In genomic region chr4:125696182-125696939, GRCm38 (mm10) we compare ENCODE assay signal across 10 mouse cellular contexts.
DNase-seq lines count a peak whose midpoint lies in the region; ATAC-seq and TF ChIP-seq lines count a peak whose summit lies in the region.
"Had no signal": no experiment of that assay in that cellular context is flagged by ENCODE, and none has a peak within 500 bp of the region (broad histone marks: within the 10 kb centered on the region; RNA-seq: fewer than 3 reads in every experiment).

No protein-coding gene starts in this region.

- DNase-seq in kidney, postnatal 25 days = no peak
- DNase-seq in embryo, embryonic 11.5 days (ENCODE audit: low read depth, low spot score) = peak; percentile 36
- no peak for DNase-seq in liver
- DNase-seq in adrenal gland, adult (ENCODE audit: inconsistent age in 2 of 2, low spot score in 1 of 2) = no peak
- DNase-seq in cerebellum, adult 2 months = no peak
- DNase-seq: kidney, adult 8-10 months had no signal

- no peak for TF ChIP-seq POLR2A in cerebellum, adult 2 months (IDR thresholded peaks at IDR 0.05; ENCODE audit: borderline replicate concordance, insufficient read depth, low read length)

- no peak overlapping the region for H3K4me2 ChIP-seq in kidney, embryonic 16.5 days (replicated peaks; ENCODE audit: low read depth, low read length)
- peak overlapping the region; percentile 5; the same call in 1 of the 2 replicates for H3K4me2 ChIP-seq in hindbrain, embryonic 12.5 days (replicated peaks)
- H3K4me2 ChIP-seq in neural tube, embryonic 12.5 days (replicated peaks) = peak overlapping the region; percentile 40
- H3K4me2 ChIP-seq: limb, embryonic 15.5 days had no signal

- peak; percentile 71 for ATAC-seq in kidney, embryonic 16.5 days (ENCODE audit: low FRiP score, low TSS enrichment)
- ATAC-seq in hindbrain, embryonic 12.5 days (ENCODE audit: low FRiP score) = peak; percentile 96
- ATAC-seq in neural tube, embryonic 12.5 days (ENCODE audit: low FRiP score, low read depth) = peak; percentile 98

- H3K27ac ChIP-seq in kidney, embryonic 16.5 days (ENCODE audit: low read length) = no peak overlapping the region
- H3K27ac ChIP-seq in hindbrain, embryonic 12.5 days = peak overlapping the region; percentile 62
- 0 out of 2 replicates have a peak overlapping the region, but pooled peaks have one; percentile 47 for H3K27ac ChIP-seq in neural tube, embryonic 12.5 days
- no peak overlapping the region for H3K27ac ChIP-seq in cerebellum, adult 2 months (ENCODE audit: insufficient read depth, low read length)
- H3K27ac ChIP-seq: limb, embryonic 15.5 days had no signal

- H3K4me3 ChIP-seq in kidney, embryonic 16.5 days (ENCODE audit: low read length) = no peak overlapping the region
- no peak overlapping the region for H3K4me3 ChIP-seq in hindbrain, embryonic 12.5 days
- H3K4me3 ChIP-seq in neural tube, embryonic 12.5 days = no peak overlapping the region
- no peak overlapping the region for H3K4me3 ChIP-seq in cerebellum, adult 2 months (replicated peaks; ENCODE audit: insufficient read depth, low read depth, low read length)
- H3K4me3 ChIP-seq: limb, embryonic 15.5 days had no signal

- H3K36me3 ChIP-seq in kidney, embryonic 16.5 days (ENCODE audit: insufficient read depth, low read length) = no peaks in the 10 kb centered on the region
- H3K36me3 ChIP-seq in hindbrain, embryonic 12.5 days = no peaks in the 10 kb centered on the region; the same call in 1 of the 2 replicates
- H3K36me3 ChIP-seq in neural tube, embryonic 12.5 days = no peaks in the 10 kb centered on the region
- H3K36me3 ChIP-seq: limb, embryonic 15.5 days had no signal

- no peaks in the 10 kb centered on the region for H3K9me3 ChIP-seq in kidney, embryonic 16.5 days (ENCODE audit: low read length)
- no peaks in the 10 kb centered on the region for H3K9me3 ChIP-seq in hindbrain, embryonic 12.5 days (replicated peaks)
- no peaks in the 10 kb centered on the region for H3K9me3 ChIP-seq in neural tube, embryonic 12.5 days
- H3K9me3 ChIP-seq: limb, embryonic 15.5 days had no signal

- H3K9ac ChIP-seq in kidney, embryonic 16.5 days (replicated peaks; ENCODE audit: low read length) = no peak overlapping the region
- H3K9ac ChIP-seq in hindbrain, embryonic 12.5 days = no peak overlapping the region
- no peak overlapping the region for H3K9ac ChIP-seq in neural tube, embryonic 12.5 days
- H3K9ac ChIP-seq: limb, embryonic 15.5 days had no signal

- H3K27me3 ChIP-seq in kidney, embryonic 16.5 days (ENCODE audit: insufficient read depth, low read length) = peaks cover 16% of the 10 kb centered on the region
- H3K27me3 ChIP-seq in hindbrain, embryonic 12.5 days = peaks cover 8% of the 10 kb centered on the region; the same call in 1 of the 2 replicates
- H3K27me3 ChIP-seq in neural tube, embryonic 12.5 days (replicated peaks) = peaks cover 6% of the 10 kb centered on the region
- H3K27me3 ChIP-seq in cerebellum, adult 2 months (ENCODE audit: control insufficient read depth, insufficient read depth, low read length) = no peaks in the 10 kb centered on the region

- 0 out of 2 replicates have a peak, but pooled peaks cover 6% of the 10 kb centered on the region for H3K4me1 ChIP-seq in kidney, embryonic 16.5 days (ENCODE audit: insufficient read depth, low read length)
- H3K4me1 ChIP-seq in hindbrain, embryonic 12.5 days = peaks cover 31% of the 10 kb centered on the region
- peaks cover 30% of the 10 kb centered on the region for H3K4me1 ChIP-seq in neural tube, embryonic 12.5 days
- no peaks in the 10 kb centered on the region; the same call in 1 of the 2 replicates for H3K4me1 ChIP-seq in cerebellum, adult 2 months (ENCODE audit: control insufficient read depth, insufficient read depth, low read length)

- 22% methylated on average over 18 of the region's 18 CpGs for WGBS in kidney, embryonic 16.5 days
- 10% methylated on average over 18 of the region's 18 CpGs for WGBS in hindbrain, embryonic 12.5 days
- WGBS in neural tube, embryonic 12.5 days = 8% methylated on average over 18 of the region's 18 CpGs
- 39% methylated on average over 18 of the region's 18 CpGs for WGBS in cerebellum, adult 2 months

- no peak for TF ChIP-seq CTCF in cerebellum, adult 2 months (IDR thresholded peaks at IDR 0.05; ENCODE audit: borderline replicate concordance, insufficient read depth, low read depth, low read length)

Comparison
In these comparisons a context has a peak if more than half of its experiments do, and no peak if none do; other contexts are left out.
1. H3K27ac ChIP-seq: peak in hindbrain, embryonic 12.5 days (single experiment) and neural tube, embryonic 12.5 days (single experiment); none in kidney, embryonic 16.5 days (single experiment) and cerebellum, adult 2 months (single experiment).
2. Peak in every context shown above with its lines, with median percentiles within 50 percentile points of each other: ATAC-seq.